Mouse (Mus musculus) heart, adult 9 months (tissue): ENCODE data around the gene Resp18.

ENCODE experiments used
- DNase-seq, 2 experiments: peaks; one replicate each; pipeline ENCODE4 v3.0.0; 2022; ENCODE audit warnings: low spot score in 2 of 2

Gene Resp18

DNA sequence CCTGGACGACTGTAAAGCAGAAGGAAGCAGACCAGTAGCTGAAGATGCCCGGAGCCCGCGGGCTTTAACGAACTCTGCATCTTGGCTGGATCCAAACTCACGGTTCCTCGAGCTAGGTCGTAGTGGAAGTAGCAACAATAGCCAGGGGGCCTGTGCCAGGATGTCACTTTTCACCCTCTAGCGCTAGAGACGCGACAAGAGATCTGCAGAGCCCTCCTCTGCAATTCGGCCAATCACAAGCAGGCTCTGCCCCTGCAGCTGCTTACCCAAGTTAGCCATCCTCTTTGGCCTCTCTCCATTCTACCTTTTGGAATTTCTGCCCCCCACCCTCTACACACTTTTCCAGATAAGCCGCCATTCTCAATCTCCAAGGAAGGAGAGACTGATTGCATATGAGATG is at the start of gene Resp18:
Gene Resp18 (minus strand): TSS at position 188 of the 400 bp plus-strand sequence.
- no peak for DNase-seq

DNA sequence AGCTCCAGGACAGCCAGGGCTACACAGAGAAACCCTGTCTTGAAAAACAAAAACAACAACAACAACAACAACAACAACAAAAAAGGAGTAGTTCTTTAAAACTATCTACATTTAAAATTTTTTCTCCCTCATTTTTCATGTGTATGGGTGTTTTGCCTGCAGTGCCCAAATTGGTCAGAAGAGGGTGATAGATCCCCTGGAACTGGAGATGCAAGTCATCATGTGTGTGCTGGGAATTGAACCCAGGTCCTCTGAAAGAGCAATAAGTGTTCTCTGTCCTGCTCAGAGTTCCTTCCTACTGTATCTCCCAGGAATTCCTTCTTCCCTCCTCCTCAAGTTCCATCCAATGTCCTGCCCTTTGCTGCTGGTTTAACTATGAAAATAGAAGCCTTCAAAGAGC is 49.2 kb upstream of the Resp18 start:
- DNase-seq: no peak

DNA sequence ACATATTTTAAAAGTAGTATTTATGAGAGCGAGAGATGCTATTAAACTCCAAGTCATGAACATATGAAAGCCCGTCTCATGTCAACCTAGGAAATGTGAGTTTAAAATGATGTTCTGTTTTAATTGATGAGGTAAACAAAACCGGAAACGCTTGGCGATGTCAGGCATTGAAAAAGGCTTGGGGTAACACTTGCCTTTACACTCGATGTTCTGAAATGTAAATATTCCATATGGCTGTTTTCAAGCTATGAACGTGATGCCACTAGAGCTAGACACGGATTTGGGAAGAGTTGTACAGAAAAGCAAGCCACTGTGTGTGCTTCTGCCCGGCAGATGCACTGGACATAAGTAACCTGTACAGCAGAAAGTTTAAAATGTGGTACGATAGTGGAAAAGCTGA is 41.0 kb upstream of the Resp18 start:
- no peak for DNase-seq

DNA sequence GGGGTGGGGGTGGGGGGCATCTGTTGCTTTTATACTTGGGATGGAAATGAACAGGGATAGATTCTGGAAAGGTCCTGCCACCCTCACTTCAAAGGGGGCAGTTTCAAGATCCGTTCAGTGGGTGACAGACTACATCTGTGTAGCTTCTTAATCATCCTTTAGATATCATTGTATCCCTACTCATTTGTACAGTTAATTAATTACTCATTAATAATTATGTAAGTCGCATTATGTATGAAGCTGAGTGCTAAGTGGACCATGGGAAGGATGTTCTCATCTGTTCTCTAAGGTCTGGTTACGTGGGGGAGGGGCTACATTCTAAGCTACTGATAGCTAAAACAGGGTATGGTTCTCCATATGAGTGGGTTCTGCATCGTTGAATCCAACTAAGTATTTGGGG is 40.5 kb upstream of the Resp18 start:
- DNase-seq: no peak

DNA sequence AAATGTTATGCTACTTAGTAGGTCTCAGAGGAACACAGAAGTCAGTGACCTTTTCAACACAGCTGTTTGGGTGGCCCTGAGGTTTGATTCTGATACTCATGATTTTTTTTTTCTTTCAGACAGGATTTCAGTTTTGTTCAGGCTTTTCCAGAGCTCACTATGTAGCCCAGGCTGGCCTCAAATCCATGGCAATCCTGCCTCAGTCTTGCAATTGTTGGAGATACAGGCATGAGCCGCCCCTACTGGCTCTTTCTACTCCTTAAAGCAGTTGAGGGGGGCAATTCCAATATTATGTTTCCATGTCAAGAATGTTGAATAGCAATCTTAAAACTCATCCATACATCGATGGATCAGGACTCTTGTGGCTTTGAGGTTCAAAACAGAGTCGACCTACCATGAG is 40.1 kb upstream of the Resp18 start:
- no peak for DNase-seq

DNA sequence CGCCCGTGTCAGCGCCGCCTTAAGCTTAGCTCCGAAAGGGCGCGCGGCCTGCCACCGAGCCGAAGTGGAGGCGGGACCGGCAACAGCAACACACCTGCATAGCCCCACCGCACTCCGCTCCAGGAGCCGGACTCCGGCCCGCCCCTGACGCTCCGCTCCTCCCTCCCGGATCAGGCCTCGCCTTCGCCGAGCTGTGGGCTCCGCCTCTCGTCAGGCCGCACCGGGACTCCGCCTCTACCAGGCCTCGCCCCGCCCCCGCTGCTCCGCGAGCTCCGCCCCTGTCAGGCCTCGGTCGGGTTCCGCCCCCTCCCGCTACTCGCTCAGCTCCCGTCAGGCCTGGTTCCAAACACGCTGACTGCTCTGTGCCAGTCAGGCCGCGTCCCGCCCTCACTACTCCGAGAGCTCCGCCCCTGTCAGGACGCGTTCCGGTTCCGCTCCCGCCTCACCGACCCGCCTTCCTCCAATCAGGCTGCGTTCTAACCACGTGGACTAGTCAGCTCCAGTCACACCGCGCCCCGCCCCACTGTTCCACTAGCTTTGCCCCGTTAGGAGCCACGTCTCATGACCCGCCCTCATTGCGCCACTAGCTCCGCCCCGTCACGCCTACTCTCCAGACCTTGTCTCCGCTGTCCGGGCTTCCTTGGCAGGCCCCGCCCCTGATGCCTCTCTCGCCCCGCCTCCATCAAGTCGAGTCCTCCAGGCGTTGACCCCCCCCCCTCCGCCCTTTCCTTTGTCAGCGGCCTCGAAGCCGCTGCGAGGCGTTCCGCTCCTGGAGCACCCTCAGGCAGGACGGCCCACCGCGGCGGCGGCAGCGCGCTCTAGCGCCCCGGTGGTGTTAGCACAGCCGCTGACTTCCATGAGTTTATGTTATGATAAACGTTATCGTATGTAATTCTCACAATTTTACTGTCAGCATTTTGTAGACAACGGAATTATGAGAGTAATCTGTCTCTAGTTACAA is 39.3 kb upstream of the Resp18 start, which contains the start of gene Dnpep:
Gene Dnpep (minus strand): TSS at position 750 of the 961 bp plus-strand sequence.
- DNase-seq: peak; percentile 100

DNA sequence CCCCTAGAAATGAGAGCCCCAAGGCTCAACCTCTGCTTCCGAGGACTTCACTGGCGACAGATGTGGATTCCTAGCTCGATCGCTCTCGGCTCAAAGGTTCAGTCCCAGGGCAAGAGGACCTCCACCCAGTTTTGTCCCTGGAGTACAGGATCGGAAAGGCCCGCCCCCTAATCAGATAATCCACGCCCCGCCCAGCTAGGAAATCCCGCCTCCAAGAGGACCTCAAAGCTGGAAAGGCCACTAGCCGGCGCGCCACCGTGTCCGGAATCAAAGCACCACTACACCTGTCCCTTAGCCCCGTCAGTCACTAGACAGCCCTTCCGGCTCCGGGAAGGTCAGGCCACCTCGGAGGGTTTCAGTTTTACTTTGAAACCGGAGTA is 38.6 kb upstream of the Resp18 start:
- peak; percentile 88 to 92 for DNase-seq

DNA sequence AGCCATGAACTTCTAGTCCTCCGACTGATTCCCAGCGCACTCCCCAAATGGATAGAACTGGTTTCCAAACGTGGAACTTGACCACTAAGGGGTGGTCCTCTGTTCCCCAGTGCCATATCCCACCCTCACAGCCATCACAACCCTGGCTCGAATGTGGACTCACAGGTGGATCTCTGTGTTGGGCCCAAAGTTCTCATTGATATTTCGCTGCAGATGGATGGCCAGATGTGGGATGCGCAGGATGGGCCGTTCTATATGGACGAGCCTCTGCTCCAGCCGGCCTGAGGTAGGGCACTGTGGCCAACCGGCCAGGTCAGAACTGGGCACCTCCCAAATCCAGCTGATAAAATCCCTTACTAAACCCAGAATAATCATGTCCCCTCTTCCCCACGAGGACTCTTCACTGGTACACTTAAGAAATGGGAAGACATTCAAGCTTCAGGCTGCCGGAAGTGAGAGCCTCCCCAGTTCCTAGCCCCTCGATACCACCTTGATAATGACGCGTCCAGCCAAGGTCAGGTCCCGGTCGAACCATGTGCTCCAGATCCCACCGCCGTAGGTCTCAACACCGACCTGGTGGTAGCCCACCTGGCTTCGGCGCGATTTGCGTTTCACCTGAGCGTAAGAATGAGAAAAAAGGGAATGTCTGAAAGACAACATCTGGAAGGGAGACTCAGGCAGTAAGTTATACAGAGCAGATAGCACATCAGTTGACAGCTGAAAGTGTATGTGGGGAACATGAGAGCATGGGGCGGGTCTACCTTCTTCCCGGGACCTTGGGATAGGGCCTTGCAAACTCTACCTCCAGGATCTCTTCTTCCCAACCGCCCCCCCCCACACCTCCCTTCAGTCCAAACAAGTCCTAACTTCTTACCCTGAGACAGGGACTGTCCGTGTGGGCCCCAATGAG is 37.5 kb upstream of the Resp18 start:
- DNase-seq: no peak

DNA sequence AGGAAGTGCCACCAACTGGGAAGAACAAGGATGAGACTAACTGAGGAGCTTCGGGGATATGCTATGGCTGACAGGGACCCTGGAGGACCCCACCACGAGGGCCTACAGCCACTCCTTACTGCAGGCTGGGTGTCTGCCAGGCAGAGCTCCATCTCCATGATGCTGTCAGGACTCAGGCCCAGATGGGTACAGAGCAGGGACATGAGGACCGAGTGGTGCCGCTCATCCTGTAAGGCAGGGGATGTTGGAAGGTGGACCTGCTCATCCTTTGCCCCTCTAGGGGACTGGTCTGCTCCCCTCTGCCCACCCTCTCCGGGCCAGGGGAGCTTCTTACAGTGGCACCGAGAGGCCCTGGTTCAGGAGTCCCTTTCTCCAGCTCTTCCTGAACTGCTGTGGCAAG is 36.8 kb upstream of the Resp18 start:
- no peak for DNase-seq

DNA sequence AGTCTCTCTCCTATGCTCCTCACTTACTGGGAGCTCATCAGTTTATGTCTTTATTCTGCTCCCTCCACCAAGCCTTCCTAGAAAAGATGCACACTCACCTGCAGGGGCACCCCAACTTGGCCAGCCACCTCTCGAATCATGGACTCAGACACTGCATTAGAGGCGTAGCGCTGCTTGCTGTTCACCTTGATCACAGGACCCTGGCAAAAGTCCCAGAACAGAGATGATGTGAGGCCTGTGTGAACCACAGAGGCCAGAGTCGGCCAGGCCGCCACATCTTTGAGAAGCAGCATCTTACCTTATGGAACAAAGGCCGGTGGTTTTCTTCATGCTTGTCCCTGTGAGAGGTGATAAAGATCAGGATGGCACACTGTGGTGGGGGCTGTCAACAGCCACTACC is 33.5 kb upstream of the Resp18 start:
- no peak for DNase-seq

DNA sequence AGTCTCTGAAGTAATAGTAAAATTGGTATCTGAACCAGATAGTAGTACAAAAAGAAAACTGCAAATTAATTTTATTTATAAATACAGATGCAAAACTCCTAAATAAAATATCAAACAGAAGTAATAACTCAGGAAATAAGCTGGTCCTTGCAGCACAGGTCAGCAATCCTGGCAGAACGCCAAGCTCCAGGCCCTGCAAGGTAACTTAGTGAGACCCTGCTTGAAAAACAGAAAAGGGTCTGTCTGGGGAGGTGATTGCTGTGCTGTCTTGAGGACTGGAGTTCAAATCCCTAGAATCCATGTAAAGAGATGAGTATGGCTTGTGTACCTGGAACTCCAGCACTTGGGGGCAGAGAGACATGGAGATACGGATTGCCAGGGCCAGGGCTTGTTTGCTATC is 26.4 kb upstream of the Resp18 start:
- no peak for DNase-seq

DNA sequence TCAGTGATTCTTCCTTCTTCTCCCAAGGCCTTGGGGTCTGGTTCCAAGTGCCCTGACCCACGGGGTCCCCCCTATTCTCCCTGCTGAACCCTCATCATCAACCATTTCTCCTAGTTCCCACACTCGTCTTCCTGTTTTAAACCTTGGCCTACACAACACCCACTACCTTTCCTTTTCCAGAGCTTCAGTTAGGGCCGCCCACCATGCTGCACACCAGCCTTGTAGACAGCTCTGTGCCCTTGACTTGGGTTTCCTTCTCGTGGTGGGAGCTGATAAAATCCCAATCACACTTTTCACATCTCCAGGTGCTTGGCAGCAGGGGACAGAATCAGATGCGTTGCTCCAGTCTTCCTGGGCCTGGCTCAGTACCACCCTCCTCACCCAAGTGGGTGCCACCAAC is 16.1 kb upstream of the Resp18 start:
- no peak for DNase-seq

DNA sequence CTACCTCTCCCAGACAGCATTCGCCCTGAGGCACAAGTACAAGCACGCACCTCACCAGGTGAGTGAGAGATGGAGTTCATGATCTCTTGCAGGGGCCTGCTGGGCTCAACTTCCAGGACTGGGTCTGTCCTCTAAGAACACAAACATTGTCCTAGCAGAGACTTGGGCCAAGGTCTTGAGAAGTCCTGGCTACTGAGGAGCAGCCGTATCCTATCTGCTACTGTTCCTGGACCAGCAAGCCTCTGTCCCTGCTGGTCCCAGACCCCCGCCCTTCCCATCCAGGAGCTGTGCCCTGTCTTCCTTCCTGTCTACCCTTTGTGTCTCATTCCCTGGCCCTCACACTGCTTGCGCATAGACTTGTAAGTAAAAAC is 15.1 kb upstream of the Resp18 start:
- DNase-seq: no peak

DNA sequence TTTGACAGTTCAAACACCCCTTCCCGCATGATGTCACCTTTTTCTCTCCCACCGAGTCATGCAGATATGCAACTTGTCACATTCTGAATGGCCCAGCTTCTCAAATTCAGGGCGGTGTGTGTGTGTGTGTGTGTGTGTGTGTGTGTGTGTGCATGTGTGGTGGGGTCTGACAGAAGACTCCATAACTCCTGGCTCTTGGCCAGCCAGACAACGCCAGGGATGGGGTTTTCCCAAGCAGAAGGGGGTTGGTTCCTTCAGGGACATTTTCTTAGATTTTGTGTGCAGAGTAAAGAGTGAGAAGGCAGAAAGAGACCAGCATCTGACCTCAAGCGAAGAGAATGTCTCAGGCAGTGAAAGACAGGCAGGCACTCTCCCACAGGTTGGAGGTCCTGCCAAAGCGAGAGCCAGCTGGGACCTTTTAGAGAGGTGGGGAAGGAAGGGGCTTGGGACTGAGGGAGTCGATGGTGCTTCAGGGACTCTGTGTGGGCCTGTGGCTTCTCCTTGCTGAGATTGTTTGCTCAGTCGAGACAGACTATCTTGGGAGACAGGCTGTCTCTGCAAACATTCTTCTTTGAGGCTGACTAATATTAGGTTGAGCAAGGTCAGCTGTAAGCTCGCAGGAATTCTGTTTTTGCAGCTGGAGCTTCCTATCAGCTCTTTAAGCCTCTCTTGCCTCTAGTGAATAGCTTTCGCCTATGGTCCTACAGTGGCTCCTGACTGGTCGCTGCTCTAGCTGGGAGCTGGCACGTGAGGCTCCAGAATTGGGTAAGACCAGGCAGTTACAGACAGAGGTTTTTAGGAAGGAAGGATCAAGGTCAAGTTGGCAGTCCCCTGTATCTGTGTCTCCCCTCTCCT is 14.5 kb upstream of the Resp18 start:
- peak in 1 of 2 experiments; percentile 13 for DNase-seq

DNA sequence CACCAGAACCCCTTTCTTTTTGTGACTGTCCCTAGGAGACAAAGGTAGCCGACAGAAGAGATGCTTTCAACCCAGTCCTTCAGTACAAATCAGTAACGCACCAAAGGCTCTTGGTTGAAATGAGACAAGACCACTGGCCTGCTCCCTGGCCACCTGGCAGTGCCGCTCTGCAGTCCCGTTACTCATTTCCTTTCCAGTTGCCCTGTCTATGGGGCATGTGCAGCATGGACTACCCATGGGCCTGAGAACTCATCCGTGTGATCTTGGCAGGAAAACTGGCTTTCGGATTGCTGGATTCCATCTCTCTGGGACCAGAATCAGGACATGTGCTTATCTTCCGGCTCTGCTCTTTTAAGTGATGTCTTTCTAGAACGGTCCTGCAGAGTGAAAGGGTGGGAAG is 13.1 kb upstream of the Resp18 start:
- no peak for DNase-seq

DNA sequence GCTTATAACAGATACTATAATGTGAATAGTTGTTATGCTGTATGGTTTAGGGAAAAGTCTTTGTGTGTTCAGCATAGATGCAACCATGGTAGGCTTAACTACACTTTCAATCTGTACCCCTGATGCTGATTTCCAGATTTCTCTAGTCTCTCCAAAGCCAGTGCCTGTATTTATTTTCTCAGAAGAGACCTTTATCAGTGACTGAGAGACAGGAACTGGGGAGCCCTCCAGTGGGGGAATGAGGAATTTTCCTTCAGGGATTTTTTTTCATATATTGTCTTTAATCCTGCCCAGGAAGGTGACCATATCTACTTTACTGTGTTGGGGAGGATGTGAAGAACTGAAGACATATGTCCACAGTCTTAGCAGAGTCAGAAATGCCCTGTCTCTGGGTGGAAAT is 12.4 kb upstream of the Resp18 start:
- DNase-seq: peak in 1 of 2 experiments; percentile 19

DNA sequence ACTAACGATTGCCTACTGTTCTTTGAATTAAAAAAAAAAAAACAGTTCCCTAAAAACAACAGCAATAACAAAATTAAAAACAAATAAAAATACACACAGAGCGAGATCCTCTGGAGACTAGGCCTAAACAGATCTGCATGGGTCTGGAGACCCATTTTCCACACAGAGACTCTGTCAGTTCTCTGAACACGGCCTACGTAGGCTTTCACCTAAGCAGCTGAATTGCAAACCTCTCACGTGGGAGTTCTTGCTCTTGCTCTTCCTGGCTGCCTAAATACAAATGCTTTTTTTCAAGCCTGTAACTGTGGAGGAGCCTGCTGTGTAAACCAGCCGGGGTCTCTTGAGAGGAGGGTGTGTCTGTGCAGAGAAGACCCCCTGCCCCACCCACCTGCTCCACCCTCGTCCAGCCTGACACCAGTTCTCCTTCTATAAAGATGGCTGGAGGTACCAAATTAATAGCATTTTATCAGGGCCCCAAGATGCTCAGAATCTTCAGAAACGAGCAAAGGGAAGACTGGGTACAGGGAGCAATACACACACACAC is 11.7 kb upstream of the Resp18 start:
- no peak for DNase-seq

DNA sequence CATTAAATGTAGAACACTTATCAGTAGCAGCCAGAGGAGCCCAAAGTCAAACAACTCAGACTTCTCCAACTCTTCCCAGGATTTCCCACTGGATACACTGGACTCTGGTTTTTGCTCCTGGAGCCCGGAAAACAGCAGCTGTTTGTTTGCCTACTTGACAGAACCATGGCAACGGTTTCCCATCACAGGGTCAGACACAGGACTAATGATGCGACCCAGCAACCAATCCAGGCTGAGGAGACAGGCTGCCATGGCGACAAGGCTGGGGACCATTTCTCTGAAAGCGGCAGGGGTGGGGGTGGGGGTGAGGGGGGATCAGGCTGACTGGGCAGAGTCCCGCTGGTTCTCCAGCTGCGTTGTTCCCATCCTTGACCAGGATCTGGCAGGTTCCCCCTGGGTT is 11.2 kb upstream of the Resp18 start:
- peak; percentile 39 to 53 for DNase-seq

DNA sequence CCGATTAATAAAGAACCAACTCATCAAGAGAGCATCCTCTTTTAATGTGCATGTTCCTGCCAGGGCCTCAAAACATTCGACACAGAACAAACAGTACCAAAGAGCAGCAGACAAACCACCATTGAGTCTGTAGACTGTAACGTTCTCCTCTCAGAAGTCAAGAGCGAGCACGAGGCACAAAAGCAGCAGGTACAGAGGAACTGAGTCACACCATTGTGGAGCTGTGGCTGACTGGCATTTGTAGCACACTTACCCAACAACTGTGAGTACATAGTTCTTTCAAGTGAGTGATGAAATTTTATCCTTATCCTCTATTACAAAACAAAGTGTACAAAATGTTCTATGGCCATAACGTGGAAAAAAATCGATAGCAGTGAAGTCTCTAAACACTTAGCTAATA is 6.7 kb upstream of the Resp18 start:
- no peak for DNase-seq

DNA sequence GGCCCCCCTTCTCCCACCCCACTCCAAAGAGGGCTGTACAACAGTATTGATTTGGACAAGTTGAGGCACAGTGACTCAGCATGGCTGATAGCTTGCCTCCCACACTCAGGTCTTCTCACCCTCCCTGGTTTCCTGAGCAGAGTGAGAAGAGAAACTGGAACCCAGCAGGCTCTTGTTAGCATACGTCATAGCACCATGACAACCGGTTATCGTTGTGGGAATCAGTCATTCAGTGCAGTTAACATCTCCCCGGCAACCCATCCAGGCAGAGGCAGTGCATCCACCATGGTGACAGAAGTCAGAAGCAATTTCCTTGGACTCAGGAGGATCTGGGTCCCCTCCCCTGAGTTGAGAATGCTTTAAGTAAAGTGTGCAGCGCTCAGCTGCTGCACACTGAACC is 4.8 kb upstream of the Resp18 start:
- no peak for DNase-seq
